Mouse (Mus musculus): ENCODE measurements around the gene Chrm5. TPM values are rescaled to one million over a fixed set of nuclear protein-coding genes. Genes with fewer than 3 reads are reported as not detected.

Chrm5 gene
- polyA plus RNA-seq (2014; fragmentation: Illumina TruSeq; extraction: RNeasy Lipid Tissue Mini Kit (QIAGEN cat#74804); ENCODE audit: low read depth, low replicate concordance): not detected

GRCm38 (mm10) chr2:112480669-112481068 is at the start of gene Chrm5:
Gene Chrm5 (minus strand): TSS chr2:112480769.

GRCm38 (mm10) chr2:112492856-112493538 is 12.4 kb upstream of the Chrm5 start, which contains the start of gene Aven:
Gene Aven (plus strand): TSS chr2:112492964.

GRCm38 (mm10) chr2:112454862-112455564 is 25.6 kb downstream of the Chrm5 start, which contains the start of gene Emc7:
Gene Emc7 (plus strand): TSS chr2:112454997.

Other genes starting within 250 kb of the Chrm5 start
- gene Lpcat4, start 241.3 kb downstream of the Chrm5 start, polyA plus RNA-seq (2014; fragmentation: Illumina TruSeq; extraction: RNeasy Lipid Tissue Mini Kit (QIAGEN cat#74804); ENCODE audit: low read depth, low replicate concordance): not detected
- not detected for gene Nutm1, start 221.5 kb downstream of the Chrm5 start, polyA plus RNA-seq (2014; fragmentation: Illumina TruSeq; extraction: RNeasy Lipid Tissue Mini Kit (QIAGEN cat#74804); ENCODE audit: low read depth, low replicate concordance)
- 25.4 TPM for gene Nop10, start 218.8 kb downstream of the Chrm5 start, polyA plus RNA-seq (2014; fragmentation: Illumina TruSeq; extraction: RNeasy Lipid Tissue Mini Kit (QIAGEN cat#74804); ENCODE audit: low read depth, low replicate concordance)
- gene Slc12a6, start 214.9 kb downstream of the Chrm5 start, polyA plus RNA-seq (2014; fragmentation: Illumina TruSeq; extraction: RNeasy Lipid Tissue Mini Kit (QIAGEN cat#74804); ENCODE audit: low read depth, low replicate concordance): 10.0 TPM
- 0.08 TPM for gene Gm21985, start 214.5 kb downstream of the Chrm5 start, polyA plus RNA-seq (2014; fragmentation: Illumina TruSeq; extraction: RNeasy Lipid Tissue Mini Kit (QIAGEN cat#74804); ENCODE audit: low read depth, low replicate concordance)
- 58.8 TPM for gene Emc4, start 112.7 kb downstream of the Chrm5 start, polyA plus RNA-seq (2014; fragmentation: Illumina TruSeq; extraction: RNeasy Lipid Tissue Mini Kit (QIAGEN cat#74804); ENCODE audit: low read depth, low replicate concordance)
- 13.6 TPM for gene Katnbl1, start 101.6 kb downstream of the Chrm5 start, polyA plus RNA-seq (2014; fragmentation: Illumina TruSeq; extraction: RNeasy Lipid Tissue Mini Kit (QIAGEN cat#74804); ENCODE audit: low read depth, low replicate concordance)
- gene Emc7, start 25.8 kb downstream of the Chrm5 start, polyA plus RNA-seq (2014; fragmentation: Illumina TruSeq; extraction: RNeasy Lipid Tissue Mini Kit (QIAGEN cat#74804); ENCODE audit: low read depth, low replicate concordance): 42.6 TPM
- gene Aven, start 12.2 kb upstream of the Chrm5 start, polyA plus RNA-seq (2014; fragmentation: Illumina TruSeq; extraction: RNeasy Lipid Tissue Mini Kit (QIAGEN cat#74804); ENCODE audit: low read depth, low replicate concordance): 9.1 TPM